Mouse (Mus musculus) MN1 (cell line): ENCODE measurements at regions not wholly inside any gene's neighbourhood (a gene's known extent, or its start where the extent isn't known, plus 50 kb on each side); places are given as distances from the start of the nearest gene placed in this dataset.

Experiments used
- DNase-seq: peaks from one replicate; pipeline ENCODE4 v3.0.0-alpha.2; 2016; ENCODE audit warnings: low spot score

DNA sequence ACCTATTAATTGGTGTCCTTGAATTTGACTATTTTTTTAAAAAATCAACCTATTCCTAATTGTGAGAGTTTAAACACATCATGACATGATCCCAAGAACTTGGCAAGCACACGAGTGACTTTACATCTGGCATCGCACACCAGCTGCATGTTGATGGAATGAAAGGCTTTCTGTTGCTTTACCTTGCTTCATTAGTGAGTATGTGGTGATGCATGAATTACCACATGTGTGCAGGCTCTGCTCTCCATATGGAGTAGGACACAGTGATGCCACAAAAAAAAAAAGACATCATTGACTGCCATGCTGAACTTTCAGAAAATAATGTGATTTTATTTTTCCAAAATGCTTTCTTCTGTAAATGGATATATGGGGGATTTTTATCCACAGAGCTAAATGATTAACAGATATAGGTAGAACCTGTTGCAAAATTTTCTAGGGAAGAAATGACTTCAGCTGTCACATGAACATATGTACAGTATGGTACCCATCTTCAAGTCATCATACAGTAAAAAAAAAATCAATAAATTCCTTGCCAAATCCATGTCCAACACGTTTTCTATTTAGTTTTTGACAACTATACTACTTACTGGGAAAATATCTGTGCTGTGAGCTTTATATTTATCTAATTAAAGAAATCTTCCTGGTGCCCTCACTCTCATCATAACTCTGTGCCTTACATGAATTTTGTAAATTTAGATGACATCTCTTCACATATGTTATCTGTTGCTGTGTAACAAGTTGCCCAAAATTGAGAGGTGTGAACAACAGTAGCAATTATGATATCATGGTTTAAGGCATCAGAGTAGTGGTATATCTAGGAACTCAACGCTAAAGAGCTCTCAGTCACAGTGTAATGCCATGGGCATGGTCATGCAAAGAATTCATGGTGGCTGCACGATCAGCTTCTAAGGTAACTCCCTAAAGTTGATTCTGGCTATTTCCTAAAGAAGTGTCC lies 84.0 kb upstream of the Arrdc3 start:
- DNase-seq: no peak

DNA sequence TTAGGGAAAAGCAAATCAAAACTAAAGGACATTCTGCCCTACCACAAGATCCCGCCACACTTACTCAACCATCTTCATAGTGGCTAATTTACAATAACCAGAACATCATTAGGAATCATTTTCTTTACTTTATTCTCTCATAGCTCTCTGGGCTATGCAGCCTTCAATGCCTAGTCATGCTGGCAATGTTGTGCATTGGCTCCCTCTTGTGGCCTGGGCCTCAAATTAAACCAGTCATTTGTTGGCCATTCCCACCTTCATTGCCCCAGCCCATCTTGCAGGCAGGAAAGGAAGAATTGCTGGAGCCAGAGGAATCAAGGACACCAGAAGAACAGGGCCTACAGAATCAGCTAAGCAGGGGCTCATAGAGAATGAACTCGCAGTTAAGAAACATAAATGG lies 77.0 kb upstream of the Arrdc3 start:
- DNase-seq: peak; percentile 45

DNA sequence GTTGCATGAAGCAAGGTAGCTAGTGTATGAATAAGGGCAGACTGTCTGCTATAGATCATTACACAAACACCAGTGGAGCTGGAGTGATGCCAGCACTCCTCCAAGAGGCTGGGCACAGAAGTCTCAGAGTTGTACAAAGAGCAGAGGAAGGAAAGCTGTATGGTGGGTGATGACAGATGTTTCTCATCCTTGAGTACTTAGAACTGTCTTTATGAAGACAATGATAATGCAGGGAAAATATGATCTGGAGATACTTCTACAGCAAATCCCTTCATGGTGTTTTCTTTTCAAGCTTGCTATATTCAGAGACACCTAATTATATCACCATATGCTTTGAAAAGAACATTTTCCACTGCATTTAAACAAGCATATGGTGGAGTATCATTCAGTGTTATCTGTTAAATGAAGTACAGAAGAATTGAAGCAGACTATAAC lies 56.1 kb upstream of the Arrdc3 start:
- DNase-seq: no peak
